Mouse (Mus musculus): ENCODE measurements around the gene Coq5. TPM values are rescaled to one million over a fixed set of nuclear protein-coding genes. Genes with fewer than 3 reads are reported as not detected.

The Coq5 gene
- total RNA-seq, 2 experiments from 2014 or later, result 39.3 to 39.7 TPM

DNA sequence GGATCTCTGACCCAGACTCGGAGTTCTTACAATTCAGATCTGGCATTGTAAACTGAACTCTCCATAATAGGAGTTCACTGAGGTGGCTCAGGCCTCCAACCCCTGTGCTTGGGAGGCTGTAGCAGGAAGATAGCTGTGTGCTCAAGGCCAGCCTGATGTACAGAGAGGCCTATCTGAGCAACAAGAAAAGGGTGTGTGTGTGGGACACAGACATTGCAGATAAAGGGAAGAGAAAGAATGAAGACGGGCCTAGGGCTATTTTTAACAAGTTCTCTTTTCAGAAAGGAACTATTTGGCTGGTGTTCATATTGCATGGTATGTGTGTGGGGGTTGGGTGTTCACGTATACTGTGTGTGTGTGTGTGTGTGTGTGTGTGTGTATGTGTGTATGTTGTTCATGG is 54.2 kb downstream of the Coq5 start:
- intact Hi-C loops (cut with DNase I), result no loop called here
- DNase-seq (ENCODE audit: low spot score in 2 of 2), result no peak

DNA sequence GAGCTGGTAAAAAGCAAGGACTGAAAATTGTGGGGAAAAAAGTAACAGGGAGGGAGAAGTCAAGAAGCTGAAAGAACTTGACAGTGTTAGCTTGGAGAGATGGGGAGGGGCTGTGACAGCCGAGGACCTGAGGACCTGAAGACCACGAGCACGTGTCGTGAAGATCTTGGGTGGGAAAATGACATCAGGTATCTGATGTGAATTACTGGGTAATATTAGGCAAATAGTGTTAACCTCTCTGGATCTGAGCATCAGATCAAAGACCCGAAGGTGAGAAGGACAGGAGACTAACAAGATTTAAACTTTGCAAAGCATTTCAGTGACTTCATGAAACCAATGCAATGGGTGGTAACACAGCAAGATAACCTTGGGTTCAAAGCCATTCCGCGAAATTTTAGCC is 60.5 kb downstream of the Coq5 start:
- no peak for DNase-seq (ENCODE audit: low spot score in 2 of 2)
- intact Hi-C loops (cut with DNase I), result loop anchor here (2.0 kb wide), 1 partner anchor 39 kb away; the partner anchor contains the start of gene Dynll1

- DNase-seq (ENCODE audit: low spot score in 2 of 2), result peak; percentile 89 to 90
- intact Hi-C loops (cut with DNase I), result loop anchor here (2.0 kb wide), 1 partner anchor 40 kb away; the partner anchor contains the start of gene Dynll1
Measured at GRCm38 (mm10) chr5:115340577-115341313, 61.3 kb downstream of the Coq5 start, which contains the start of the genes Gatc and Triap1. Gene Gatc, minus strand, starts transcription at chr5:115341178. Gene Triap1, plus strand, starts transcription at chr5:115341225.

DNA sequence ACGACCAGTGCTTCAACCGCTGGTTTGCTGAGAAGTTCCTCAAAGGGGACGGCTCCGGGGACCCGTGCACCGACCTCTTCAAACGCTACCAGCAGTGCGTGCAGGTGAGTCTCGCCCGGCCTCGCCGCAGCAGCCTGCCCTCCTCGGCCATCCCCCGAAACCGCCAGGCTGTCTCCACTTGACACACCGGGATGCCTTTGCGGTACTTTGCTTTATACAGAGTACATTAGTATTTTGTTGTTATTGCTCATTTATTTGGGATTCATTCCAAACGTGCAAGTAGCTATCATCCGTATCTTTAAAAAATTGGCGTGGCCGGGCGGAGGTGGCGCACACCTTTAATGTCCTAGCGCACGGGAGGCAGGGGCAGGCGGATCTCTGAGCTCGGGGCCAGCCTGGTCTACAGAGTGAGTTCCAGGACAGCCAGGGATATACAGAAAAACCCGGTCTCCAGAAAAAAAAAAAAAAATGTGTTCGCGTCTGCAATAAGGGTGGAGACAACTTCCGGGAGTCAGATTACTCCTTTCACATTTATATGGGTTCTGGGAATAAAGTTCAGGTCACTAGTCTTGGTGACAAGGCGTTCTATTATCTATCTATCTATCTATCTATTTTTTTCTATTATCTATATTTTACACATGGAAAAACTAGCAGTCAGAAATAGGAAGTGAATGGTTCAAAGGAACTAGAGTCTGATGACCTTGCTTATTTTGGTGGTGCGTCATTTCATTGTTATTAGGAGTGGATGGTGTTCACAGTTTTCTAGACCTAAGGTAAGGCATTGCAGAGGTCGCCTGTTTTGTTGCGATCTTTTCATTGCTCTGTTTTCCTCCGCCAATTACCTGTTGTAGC is 62.1 kb downstream of the Coq5 start:
- intact Hi-C loops (cut with DNase I), result loop anchor here (2.0 kb wide), 1 partner anchor 41 kb away; the partner anchor contains the start of gene Dynll1
- no peak for DNase-seq (ENCODE audit: low spot score in 2 of 2)

Other genes starting within 250 kb of the Coq5 start
- gene Gm10401, start 181.4 kb upstream of the Coq5 start, total RNA-seq (2021), result not detected
- 1 to 10 TPM; 6.8 TPM for gene Acads, start 160.3 kb upstream of the Coq5 start, total RNA-seq (2021)
- gene Unc119b, start 144.7 kb upstream of the Coq5 start, total RNA-seq (2021), result 10 to 100 TPM; 27.1 to 28.8 TPM
- gene Mlec, start 121.5 kb upstream of the Coq5 start, total RNA-seq (2021), result 10 to 100 TPM; 86.2 to 87.5 TPM
- 100 to 1,000 TPM; 295 to 302 TPM for gene Cabp1, start 85.3 kb upstream of the Coq5 start, total RNA-seq (2021)
- gene Pop5, start 43.8 kb upstream of the Coq5 start, total RNA-seq (2021), result 100 to 1,000 TPM; 104 to 110 TPM
- gene Rnf10, start 6.8 kb upstream of the Coq5 start, total RNA-seq (2021), result 100 to 1,000 TPM; 248 to 266 TPM
- 100 to 1,000 TPM; 713 to 752 TPM for gene Dynll1, start 21.3 kb downstream of the Coq5 start, total RNA-seq (2021)
- gene Srsf9, start 47.5 kb downstream of the Coq5 start, total RNA-seq (2021), result 10 to 100 TPM; 71.0 to 77.6 TPM
- gene Gatc, start 61.5 kb downstream of the Coq5 start, total RNA-seq (2021), result 10 to 100 TPM; 19.9 to 20.9 TPM
- 10 to 100 TPM; 27.0 to 29.0 TPM for gene Triap1, start 61.6 kb downstream of the Coq5 start, total RNA-seq (2021)
- 100 to 1,000 TPM; 793 to 810 TPM for gene Cox6a1, start 69.3 kb downstream of the Coq5 start, total RNA-seq (2021)
- 10 to 100 TPM; 45.2 to 49.2 TPM for gene Msi1, start 149.9 kb downstream of the Coq5 start, total RNA-seq (2021)
- gene Pla2g1b, start 186.6 kb downstream of the Coq5 start, total RNA-seq (2021), result not detected
- gene Sirt4, start 205.1 kb downstream of the Coq5 start, total RNA-seq (2021), result 10 to 100 TPM; 31.1 to 34.0 TPM
- 10 to 100 TPM; 19.9 to 21.0 TPM for gene Pxn, start 227.0 kb downstream of the Coq5 start, total RNA-seq (2021)

Data from left cerebral cortex, postnatal 25 days (tissue).